Mouse (Mus musculus) fibroblast of lung, adult 2 months (primary cell): ENCODE measurements around the gene Iqgap2.

Experiments
- DNase-seq: peaks from one replicate; pipeline ENCODE4 v3.0.0-alpha.2; 2011; ENCODE audit warnings: low read depth

Iqgap2 gene

DNA sequence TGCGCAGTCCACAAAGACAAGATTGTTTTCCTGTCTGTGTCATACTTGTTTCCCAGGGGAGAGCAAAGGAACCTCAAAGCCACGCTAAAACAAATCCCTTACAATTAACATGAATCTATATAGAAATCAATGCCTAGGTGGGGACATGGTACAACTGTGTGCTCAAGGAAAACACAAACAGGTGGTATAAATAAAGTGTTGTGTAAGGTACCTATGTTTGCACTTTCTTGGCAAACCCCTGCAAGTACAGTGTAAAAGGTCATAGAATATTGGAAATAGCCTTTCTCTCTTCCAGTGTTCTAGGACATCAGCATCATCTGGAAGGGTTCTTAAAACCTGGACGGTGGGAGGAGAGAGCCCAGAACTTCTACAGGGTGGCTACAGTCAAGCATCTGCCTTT, 7.3 kb downstream of the Iqgap2 start:
- DNase-seq: no peak

DNA sequence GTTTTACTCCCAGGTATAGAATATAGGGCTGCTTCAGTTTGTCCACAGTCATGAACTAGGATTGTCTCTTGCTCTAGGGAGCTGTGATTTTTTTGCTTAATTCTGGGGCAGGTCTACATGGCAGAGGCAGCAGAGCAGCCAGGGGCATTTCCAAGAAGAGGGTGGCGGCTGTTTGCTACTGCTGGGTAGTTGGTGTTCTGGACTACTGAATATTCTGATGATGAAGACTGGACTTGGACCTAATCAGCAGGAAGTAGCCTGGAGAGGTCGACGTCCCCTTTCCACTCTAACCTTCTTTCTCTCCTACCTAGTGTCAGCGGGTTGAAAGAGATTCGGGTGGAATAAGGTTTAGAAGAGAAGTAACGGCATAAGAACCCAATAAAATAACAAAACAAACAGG, 9.7 kb downstream of the Iqgap2 start:
- no peak for DNase-seq

DNA sequence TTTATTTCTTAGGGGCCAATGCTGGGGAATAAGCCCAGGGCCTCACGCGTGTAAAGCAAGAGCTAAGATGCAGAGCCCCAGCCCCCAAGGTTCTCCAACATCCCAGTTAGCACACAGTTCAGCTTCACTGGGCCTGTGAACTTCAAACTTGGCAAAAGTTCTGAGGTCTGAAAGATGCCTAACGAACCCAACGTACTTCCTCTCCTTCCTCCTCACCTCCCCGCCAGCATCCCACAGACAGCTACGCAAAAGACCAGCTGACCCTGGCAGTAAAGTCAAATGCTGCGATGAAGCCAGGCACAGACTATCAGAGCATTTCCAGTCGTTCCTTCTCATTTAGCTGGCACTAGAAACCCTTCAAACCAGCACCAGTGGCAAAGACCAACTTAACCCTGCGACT, 10.3 kb downstream of the Iqgap2 start:
- no peak for DNase-seq

DNA sequence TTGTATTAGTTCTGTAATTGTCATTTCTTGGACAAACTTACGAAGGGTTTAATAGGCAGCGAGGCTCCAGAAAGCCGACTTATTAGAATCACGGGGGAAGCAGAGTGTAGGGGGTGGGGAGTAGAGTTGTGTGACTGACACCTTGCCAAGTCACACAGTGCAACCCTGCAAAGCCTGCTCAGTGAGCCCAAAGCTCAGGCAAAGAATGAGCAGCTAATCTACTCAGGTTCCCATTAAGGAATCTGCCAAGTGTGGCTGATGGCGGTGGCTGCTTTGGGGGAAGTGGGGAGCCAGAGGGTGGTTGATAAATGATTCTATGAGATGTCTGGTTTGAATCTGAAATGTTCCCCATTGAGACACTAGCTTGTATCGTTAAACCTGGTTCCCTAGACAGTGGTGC, 11.1 kb downstream of the Iqgap2 start:
- DNase-seq: no peak

DNA sequence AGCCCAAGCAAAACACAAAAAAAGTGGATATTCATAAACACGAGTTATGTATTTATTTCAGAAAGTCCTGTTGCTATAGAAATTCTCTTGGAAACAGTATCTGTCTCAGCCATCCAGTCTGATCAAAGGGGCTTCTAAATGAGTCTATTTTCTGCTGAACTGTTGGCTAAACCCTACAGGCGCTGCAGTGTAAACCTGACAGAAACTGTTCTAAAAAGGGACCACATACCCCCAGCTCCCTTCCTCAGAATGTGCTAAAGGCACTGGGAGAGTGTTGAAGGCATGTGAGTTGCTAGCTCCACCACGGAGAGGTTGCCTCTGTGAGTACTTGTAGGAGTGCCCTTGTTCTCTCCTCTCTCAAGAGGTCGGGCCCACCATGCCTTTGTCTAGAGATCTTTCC, 19.7 kb downstream of the Iqgap2 start:
- DNase-seq: no peak

DNA sequence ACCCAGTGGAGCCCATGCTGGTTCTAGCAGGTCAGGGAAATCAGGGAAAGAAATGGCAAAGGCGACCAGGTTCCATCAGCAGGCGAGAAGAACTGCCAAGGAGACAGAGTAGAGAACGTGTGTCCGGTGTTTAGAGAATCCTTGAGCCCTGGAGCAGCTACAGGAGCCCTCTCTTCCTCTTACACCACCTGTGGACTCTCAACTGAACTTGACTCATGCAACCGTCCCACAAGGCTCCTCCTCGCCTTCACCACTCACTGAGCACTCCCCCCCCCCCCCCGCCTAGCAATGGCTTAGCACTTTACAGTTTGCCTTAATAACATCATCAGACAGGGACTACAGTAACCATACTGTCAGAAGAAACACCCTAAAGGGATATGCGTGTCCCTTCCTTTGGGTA, 21.1 kb downstream of the Iqgap2 start:
- DNase-seq: no peak

DNA sequence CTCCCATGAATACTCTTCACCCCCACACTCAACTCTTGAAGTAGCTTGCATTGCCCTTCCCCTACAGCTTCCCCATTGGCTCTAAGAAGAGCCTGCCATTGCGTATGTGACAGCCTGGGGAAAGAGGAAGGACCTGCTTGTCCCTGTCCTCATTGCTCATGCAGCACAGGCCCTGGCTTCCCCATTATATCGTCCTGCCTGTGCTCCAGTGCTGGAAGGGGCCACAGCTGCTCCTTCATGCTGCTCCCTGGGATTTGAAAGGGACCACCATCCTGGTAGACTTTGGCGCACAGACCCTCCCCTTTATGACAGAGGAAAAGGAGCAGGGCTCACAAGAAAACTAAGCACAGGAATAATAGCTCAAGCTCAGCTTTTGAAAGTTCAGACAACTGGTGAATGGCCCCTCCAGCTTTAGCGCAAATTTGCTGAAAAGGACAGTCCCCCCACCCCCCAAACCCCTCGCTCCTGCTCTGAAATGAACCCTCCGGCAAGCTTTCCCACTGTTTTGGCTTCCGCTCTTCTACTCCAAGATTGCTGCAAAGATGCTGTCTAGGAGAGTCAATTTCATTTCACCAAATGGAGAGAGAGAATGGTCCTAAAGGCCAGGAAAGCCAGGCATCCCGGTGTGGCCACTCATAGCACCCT, 22.7 kb downstream of the Iqgap2 start:
- DNase-seq: no peak

DNA sequence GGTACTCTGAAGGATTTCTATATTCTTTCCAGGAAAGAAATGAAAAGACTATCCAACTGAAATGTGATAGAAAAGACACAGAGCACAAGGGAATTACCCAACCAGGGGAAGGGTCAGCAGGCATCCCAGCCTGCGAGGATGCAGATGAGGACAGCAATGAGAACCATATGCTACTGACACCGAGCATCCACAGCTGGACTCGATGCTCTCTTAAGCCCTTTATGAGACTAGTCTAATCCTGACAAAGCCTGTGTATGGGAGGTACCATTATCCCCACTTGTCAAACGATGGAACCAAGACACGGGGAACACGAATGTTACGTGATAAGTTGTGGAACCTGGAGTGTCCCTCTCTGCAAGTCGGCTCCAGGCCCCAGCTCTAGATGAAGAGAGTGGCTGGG, 29.5 kb downstream of the Iqgap2 start:
- no peak for DNase-seq

DNA sequence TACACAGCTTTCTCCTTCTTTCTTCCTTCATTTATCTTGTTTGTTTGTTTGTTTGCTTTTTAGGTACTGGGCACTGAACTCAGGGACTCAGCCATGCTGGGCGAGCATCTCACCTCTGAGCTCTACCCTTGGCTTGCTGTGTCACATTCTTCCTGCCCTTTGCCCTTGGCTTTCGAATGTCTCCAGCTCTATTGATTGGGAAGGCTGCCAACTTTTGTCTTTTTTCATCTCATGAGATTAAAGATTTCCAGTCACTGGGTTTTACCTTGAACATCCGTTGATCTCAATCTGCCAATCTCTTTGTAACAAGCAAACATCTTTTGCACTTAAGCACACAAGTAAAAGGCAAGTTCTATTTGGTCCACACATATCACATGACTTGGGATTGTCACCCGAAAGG, 32.5 kb downstream of the Iqgap2 start:
- DNase-seq: no peak

DNA sequence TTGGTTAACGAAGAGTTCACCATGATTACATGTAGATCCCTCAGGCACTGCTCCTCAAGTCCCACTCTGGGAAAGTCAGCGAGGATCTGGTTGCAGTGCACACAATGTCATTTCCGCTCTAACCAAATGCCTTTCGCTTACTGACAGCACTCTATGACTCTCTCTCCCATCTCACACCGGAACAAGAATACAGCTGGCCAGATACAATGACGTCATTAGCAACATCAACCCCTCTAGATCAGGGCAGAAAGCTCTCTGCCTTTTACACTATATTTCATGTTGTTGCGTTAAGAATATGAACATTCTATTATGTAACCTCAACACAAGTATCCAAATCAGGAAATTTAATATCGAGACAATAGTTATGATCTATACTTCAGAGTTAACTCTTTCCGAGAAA, 32.9 kb downstream of the Iqgap2 start:
- no peak for DNase-seq

DNA sequence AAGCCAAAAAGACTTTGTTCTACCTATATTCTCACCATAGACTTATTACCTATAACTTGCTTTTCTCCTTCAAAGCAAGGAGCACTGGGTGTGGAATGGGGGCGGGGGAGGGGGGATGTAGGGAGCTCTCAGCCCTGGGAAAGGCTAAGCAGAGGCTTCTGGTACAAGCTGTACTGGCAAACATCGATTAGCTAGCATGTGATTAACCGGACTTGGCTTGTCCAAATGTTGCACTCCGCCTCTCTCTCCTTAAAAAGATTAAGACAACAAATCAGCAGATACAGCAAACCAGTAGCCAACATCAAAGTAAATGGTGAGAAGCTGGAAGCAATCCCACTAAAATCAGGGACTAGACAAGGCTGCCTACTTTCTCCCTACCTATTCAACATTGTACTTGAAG, 36.2 kb downstream of the Iqgap2 start:
- DNase-seq: no peak

DNA sequence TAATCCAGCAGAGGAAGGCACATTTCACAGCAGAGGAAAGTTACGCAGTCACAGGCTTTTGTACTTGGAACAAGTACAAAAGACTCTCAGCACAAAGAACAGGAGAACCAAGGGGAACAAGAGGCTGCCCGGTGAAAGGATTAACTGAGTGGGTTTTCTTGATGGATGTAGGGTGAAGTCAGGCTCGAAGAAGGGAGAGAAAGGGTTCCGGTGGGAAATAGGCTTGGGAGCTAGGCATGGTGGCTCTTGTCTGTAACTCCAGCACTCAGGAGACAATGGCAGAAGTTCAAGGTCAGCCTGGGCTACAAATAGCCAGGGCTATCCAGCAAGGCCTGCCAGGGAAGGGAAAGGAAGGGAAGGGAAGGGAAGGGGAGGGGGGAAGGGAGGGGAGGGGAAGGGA, 40.1 kb downstream of the Iqgap2 start:
- DNase-seq: no peak

DNA sequence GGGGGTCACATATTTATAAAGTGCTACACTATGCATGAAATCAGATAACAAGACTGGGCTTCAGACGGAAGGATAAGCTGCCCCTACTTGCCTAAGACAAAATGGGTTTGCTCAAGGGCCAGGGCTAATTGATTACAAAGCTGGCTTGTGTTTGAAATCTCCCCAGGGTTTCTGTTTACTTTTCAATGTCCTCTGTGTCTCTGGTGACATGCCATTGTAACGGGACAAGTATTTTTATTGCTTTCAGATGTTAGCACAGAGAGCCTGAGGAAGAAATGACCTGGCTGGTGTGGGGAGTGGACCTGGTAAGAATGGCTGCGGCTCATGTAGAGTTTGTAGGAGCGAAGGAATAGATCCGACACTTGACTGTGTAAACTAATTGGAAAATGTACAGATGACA, 41.3 kb downstream of the Iqgap2 start:
- no peak for DNase-seq

DNA sequence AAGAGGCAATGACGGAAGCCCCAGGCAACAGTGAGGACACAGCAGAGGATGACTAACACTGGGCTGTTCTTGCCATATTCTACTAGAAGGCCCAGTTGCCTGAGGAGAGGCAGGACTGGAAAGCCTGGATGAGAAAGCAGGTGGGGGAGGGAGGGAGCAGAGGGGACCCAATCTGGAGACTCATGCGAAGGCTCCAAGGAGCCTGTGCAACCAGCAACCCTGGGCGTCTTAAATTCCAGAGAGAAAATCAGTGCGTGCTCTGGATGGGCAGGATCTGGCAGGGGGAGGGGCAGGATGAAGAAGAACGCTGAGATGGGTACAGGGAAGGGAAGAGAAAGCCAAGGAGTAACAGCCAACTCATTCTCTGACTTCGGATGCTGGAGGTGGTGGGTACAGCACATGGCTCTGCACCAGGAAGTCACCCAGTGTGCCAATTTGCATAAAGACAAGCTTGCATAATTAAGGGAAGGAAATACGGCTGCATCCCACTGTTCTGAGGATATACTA, 42.2 kb downstream of the Iqgap2 start:
- no peak for DNase-seq

DNA sequence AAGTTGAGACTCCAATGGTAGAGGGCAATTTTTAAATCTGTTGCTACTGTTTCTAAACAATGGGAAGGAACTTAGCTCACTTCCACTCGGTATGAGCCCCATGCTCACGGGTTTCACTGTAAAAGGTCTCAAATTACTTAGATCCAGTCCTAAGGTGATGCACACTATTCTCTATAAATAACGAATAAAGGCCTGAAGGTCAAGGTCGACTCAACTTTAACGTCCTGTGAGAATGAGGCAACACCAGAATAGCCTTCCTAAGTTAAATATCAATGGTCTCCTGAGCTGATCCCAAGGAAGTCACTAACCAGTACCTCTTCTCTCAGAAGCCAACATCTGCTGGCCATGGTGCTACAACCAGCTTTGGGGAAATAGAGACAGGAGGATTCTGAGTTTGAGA, 45.4 kb downstream of the Iqgap2 start:
- DNase-seq: no peak

DNA sequence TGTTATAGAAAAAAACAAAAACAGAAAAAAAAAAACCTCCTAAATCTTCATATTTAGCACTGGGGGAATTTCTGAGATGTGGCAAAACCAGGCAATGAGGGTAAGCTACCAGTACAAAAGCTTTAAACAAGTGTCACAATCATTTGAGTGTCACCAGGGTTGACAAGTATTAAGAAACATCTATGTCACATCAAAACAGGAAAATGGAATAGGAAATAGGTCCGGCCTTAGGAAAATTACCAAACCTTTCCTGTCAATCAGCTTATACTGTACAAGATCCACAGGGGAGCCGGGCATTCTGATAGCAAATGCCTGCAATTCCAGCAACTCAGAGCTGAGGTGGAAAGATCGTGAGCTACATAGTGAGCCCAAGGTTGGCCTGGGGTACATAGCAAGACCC, 46.8 kb downstream of the Iqgap2 start:
- no peak for DNase-seq

DNA sequence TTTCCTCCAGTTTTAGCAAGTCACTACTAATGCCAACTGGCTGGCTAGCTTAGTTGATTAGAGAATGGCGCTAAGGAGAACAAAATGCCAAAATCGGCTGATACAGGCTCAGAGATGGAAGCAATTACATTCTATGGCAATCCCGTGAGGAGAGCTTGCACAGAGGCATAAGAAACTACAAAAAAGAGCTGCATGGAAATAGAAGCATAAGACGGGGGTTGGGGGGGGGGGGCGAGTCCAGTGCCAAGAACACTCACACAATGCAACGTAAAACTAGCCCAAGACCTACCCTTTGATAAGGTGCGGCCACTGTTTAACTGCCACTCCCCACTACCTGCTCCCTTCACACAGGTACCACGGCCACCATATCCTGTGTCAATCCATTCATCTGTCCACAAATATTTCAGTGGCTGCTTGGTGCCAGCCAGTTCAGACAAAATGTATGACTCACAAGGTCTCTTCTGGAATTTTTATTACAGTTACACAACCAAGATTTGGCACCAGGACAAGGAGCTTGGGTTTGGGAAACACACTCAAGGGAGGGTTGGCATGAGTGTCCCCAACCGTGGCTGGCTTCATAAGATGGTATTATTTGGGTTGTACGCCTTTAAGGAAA, 48.2 kb downstream of the Iqgap2 start:
- DNase-seq: peak; percentile 45

DNA sequence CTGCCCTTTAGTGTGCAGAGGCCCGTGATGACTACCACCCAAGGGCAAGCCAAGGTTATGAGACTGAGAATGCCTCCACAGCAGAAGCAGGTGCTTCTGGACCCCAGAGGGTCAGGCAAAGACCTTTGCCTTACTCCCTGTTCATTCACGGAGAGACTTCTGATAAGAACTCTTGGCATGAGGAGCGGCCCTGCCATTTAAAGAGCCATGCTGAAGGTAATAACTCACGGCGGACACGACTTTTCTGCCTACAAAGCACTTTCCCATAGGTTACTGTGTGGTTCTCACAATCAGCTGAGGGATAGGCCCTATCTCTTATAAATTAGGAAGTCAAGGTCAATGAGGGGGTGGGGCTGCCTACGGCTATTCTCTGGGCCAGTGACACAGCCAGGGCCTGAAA, 48.9 kb downstream of the Iqgap2 start:
- no peak for DNase-seq

DNA sequence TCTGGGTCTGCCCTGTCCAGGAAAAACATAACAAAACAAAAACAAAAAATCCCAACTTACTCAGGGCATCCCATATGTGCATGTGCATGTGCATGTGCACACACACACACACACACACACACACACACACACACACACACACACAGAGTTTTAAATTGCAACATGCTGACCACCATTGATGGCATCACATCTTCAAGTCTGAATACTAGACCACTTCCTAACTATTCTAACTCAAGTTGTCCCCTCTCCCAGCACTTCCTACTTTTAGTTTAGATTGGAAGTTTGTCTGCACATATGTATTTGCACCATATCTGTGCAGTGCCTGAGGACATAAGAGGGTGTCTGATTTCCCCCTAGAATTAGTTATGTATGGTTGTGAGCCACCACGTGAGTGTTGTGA, 49.8 kb downstream of the Iqgap2 start:
- DNase-seq: no peak

DNA sequence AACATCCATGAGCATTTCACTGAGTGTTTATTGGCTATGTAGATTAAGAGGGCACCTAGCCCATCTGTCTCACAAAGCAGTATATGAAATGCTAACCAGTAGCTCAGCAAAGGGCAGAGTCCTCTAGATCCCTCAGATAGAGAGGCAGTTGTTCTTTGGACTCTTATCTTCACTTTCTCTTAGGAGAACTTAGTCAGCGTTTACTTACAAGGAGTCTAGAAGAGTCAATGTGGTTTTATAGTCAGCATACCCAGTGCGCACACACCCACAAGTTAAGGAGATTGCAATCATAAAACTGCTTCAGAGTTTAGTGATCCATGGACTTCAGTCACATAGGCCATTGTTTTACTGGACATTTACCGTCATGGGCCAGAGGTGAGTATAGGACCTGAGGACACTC, 54.8 kb downstream of the Iqgap2 start:
- DNase-seq: no peak

DNA sequence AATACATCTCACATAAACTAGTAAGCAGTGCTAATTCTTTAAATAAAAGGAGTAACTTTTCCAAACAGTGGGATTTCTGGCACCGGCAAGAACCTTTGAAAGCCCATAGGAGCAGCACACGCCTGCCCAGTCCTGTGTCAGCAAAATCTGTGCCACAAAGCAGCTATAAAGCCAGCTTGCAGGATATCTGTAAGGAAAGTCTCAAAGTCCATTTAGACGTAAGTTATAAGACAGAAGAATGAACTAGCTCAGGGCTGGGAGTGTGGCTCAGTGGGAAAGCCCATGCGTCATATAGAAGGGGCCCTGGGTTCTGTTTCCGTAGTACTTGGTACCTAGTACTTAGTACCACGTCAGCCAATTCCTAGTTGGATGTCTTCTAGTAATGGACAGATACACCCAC, 58.2 kb downstream of the Iqgap2 start:
- DNase-seq: no peak

DNA sequence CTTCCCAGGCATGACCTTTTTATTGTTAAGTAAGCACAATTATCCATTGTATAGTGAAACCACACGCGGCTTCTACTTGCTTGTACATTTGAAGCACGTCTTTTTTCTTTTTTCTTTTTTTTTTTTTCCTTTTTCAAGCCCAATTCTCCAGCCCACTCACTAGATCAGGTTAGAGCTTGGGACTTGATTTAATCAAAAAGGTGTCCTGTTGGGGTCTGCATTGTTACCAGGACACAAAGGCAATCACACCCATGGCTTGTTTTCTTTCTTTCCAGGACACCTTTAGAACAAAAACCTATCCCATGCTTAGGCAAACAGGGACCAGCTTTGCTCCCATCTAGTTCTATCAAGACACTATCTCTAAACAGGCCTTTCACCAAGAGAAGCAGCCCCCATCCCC, 59.0 kb downstream of the Iqgap2 start:
- DNase-seq: no peak

DNA sequence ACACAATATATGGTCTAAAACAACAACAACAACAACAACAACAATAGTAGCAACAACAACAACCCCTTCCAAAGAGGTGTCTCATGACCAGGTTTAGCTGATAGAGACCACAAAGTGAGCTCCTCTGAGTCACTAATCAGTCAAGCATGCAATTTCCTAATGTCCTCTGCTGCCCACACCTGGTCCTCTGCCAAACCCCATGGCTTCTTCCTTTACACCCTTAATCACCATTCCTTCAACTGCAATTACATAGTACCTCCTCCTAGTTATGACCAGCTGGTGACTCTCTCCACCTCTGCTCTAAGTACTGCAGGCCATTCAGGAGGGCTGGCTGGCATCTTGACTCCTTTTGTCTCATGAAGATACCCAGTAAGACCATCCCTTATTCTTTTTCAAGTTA, 60.0 kb downstream of the Iqgap2 start:
- DNase-seq: peak; percentile 10

DNA sequence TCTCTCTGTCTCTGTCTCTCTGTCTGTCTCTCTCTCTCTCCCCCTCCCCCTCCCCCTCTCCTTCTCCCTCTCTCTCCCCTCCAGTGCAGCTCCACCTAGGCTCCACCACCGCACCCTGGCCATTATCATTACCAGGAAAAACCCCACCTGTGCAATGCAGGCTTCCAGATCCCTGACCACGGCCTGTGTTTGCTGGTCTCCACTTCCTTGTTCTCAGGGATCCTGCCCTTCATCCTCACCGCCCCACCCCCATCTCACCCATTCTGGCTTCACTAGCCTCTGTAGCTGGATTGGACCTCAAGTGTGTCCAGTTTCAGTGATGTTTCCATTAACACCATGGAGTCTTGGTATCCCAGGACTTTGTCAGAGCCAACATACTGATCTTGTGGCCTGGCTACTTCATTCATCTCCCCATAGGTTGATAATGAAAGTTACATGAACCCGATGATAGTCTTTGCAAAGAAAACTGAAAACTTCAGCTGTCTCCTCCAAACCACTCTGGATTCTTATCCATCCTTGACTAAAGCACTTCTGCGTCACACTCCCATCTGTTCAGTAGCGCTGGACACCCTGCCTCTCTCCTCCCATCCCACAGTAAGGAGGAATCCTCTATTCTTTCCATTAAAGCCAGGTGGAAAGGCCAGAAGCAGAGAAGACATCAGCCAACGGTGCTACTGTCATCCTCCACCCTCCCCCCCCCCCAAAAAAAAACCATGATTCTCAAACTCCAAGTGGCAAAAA, 62.1 kb downstream of the Iqgap2 start:
- DNase-seq: no peak
